Mouse (Mus musculus): ENCODE data around the gene Spice1. TPM values are rescaled to one million over a fixed set of nuclear protein-coding genes. Genes with fewer than 3 reads are reported as not detected.

The Spice1 gene
- total and polyA plus RNA-seq, 2 experiments from 2014 or later: 6.0 to 8.4 TPM

DNA sequence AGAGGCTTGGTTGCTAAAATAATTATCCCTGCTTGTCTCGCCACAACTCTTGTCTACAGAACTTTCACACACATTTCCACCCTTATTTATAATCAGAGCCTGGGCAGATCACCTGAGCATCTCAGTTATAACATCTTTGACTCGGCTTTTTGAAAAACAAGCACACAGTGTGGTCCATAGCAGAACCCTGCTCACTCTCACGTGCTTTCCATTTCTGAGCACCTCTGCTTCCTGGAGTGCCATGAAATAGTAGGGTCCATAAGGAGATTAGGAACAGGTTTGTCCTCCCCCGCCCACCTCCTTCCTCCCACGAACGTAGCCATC is 15.3 kb upstream of the Spice1 start:
- Histone ChIP-seq H3K4me3 (ENCODE audit: low read depth, low read length) (peak overlapping the region; percentile 54), H3K4me2 (ENCODE audit: low read depth, low read length) (peak overlapping the region; percentile 99), H3K9ac (replicated peaks; ENCODE audit: low read depth, low read length) (peak overlapping the region; percentile 49; the same call in 1 of the 2 replicates), H3K9me3 (replicated peaks; ENCODE audit: control insufficient read depth, low read length) (no peaks in the 10 kb centered on the region), H3K4me1 (ENCODE audit: control insufficient read depth, insufficient read depth) (no peaks in the 10 kb centered on the region), H3K27ac (ENCODE audit: low read depth) (no peak overlapping the region), H3K36me3 (replicated peaks; ENCODE audit: control insufficient read depth, insufficient read depth, low read length) (no peaks in the 10 kb centered on the region), H3K27me3 (ENCODE audit: control insufficient read depth, insufficient read depth, low read length) (peaks cover 16% of the 10 kb centered on the region; the same call in 1 of the 2 replicates)
- ATAC-seq (ENCODE audit: insufficient read depth, low read depth): no peak
- 23% methylated on average over 6 of the region's 6 CpGs for WGBS
- no peak for DNase-seq (ENCODE audit: low spot score)
- TF ChIP-seq EP300 (IDR thresholded peaks at IDR 0.05; ENCODE audit: low read depth): no peak
- no peak for TF ChIP-seq CTCF (IDR thresholded peaks at IDR 0.05; ENCODE audit: low read depth)

DNA sequence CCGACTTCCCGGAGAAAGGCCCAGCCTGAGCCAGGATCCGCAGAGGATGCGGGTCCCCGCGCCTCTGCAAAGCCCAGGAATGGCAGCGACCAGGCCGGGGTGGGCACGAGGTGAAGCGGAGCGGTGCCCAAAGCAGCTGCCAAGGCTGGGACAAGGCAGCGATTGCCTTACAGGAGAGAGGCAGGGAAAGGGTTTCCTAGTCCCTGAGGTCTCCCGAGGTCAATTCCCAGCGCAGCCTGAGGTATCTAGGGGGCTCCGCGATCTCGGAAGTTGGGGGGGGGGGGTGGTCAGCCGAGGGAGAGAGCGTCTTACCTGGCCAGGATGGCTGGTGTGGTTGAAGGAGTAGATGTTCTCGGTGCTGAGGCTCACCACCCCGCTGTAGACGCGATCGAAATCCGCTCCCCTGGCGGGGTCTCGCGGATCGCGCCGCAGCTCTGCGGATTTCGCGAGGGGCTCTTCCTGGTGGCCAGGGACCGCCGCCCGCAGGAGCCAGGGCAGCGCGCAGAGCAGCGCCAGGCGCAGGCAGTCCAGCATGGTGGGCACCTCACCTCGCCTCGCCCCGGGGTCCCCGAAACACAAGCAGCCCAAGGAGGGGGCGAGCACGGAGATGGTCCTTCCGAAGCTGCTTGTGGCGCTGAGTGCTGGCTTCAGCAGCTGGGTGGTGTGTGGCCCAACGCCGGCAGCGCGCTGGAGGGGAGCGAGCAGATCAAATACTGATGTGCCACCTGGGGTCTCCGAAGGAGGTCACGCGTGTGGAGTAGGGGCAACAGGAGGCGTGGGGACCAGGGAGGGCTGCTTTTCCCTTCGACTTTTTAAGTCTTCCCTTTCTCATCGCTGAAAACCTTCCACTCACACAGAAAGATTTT is 14.7 kb upstream of the Spice1 start:
- H3K27ac ChIP-seq (ENCODE audit: low read depth): no peak overlapping the region
- H3K4me2 ChIP-seq (ENCODE audit: low read depth, low read length): peak overlapping the region; percentile 99
- H3K9ac ChIP-seq (replicated peaks; ENCODE audit: low read depth, low read length): peak overlapping the region; percentile 49; the same call in 1 of the 2 replicates
- no peaks in the 10 kb centered on the region for H3K4me1 ChIP-seq (ENCODE audit: control insufficient read depth, insufficient read depth)
- TF ChIP-seq EP300 (IDR thresholded peaks at IDR 0.05; ENCODE audit: low read depth) (no peak), CTCF (IDR thresholded peaks at IDR 0.05; ENCODE audit: low read depth) (no peak)
- no peak; the same call in 1 of the 2 replicates for ATAC-seq (ENCODE audit: insufficient read depth, low read depth)
- H3K9me3 ChIP-seq (replicated peaks; ENCODE audit: control insufficient read depth, low read length): no peaks in the 10 kb centered on the region
- H3K36me3 ChIP-seq (replicated peaks; ENCODE audit: control insufficient read depth, insufficient read depth, low read length): no peaks in the 10 kb centered on the region
- DNase-seq (ENCODE audit: low spot score): no peak
- peak overlapping the region; percentile 54 for H3K4me3 ChIP-seq (ENCODE audit: low read depth, low read length)
- WGBS: 2% methylated on average over 55 of the region's 60 CpGs
- peaks cover 16% of the 10 kb centered on the region; the same call in 1 of the 2 replicates for H3K27me3 ChIP-seq (ENCODE audit: control insufficient read depth, insufficient read depth, low read length)

- peak within 1 kb of the TSS; percentile 54 for H3K4me3 ChIP-seq (ENCODE audit: low read depth, low read length)
- peak within 1 kb of the TSS; percentile 49; the same call in 1 of the 2 replicates for H3K9ac ChIP-seq (replicated peaks; ENCODE audit: low read depth, low read length)
- peak within 1 kb of the TSS; percentile 99 for H3K4me2 ChIP-seq (ENCODE audit: low read depth, low read length)
- no peak for DNase-seq (ENCODE audit: low spot score)
- no peaks in the 10 kb centered on the region for H3K4me1 ChIP-seq (ENCODE audit: control insufficient read depth, insufficient read depth)
- H3K27me3 ChIP-seq (ENCODE audit: control insufficient read depth, insufficient read depth, low read length): peaks cover 16% of the 10 kb centered on the region; the same call in 1 of the 2 replicates
- TF ChIP-seq CTCF (IDR thresholded peaks at IDR 0.05; ENCODE audit: low read depth): no peak
- TF ChIP-seq EP300 (IDR thresholded peaks at IDR 0.05; ENCODE audit: low read depth): no peak
- WGBS: 6% methylated on average over 15 of the region's 15 CpGs
- H3K36me3 ChIP-seq (replicated peaks; ENCODE audit: control insufficient read depth, insufficient read depth, low read length): no peaks in the 10 kb centered on the region
- no peaks in the 10 kb centered on the region for H3K9me3 ChIP-seq (replicated peaks; ENCODE audit: control insufficient read depth, low read length)
- ATAC-seq (ENCODE audit: insufficient read depth, low read depth): no peak
- H3K27ac ChIP-seq (ENCODE audit: low read depth): no peak within 1 kb of the TSS
These were observed 14.0 kb upstream of the Spice1 start, which contains the start of gene Sidt1 for GRCm38 (mm10) chr16:44332861-44333284. TSS of gene Sidt1 (minus strand) at chr16:44333196.

GRCm38 (mm10) chr16:44337541-44337940 is 9.4 kb upstream of the Spice1 start:
- TF ChIP-seq CTCF (IDR thresholded peaks at IDR 0.05; ENCODE audit: low read depth): no peak
- Histone ChIP-seq H3K27ac (ENCODE audit: low read depth) (no peak overlapping the region), H3K4me2 (ENCODE audit: low read depth, low read length) (no peak overlapping the region), H3K36me3 (replicated peaks; ENCODE audit: control insufficient read depth, insufficient read depth, low read length) (no peaks in the 10 kb centered on the region), H3K9ac (replicated peaks; ENCODE audit: low read depth, low read length) (no peak overlapping the region), H3K27me3 (ENCODE audit: control insufficient read depth, insufficient read depth, low read length) (0 out of 2 replicates have a peak, but pooled peaks cover 5% of the 10 kb centered on the region), H3K4me1 (ENCODE audit: control insufficient read depth, insufficient read depth) (no peaks in the 10 kb centered on the region), H3K9me3 (replicated peaks; ENCODE audit: control insufficient read depth, low read length) (peaks cover 7% of the 10 kb centered on the region; the same call in 1 of the 2 replicates), H3K4me3 (ENCODE audit: low read depth, low read length) (no peak overlapping the region)
- DNase-seq (ENCODE audit: low spot score) (no peak), ATAC-seq (ENCODE audit: insufficient read depth, low read depth) (no peak)

GRCm38 (mm10) chr16:44349801-44350397 is 3.0 kb downstream of the Spice1 start:
- no peak overlapping the region for H3K4me3 ChIP-seq (ENCODE audit: low read depth, low read length)
- peaks cover 20% of the 10 kb centered on the region; the same call in 1 of the 2 replicates for H3K4me1 ChIP-seq (ENCODE audit: control insufficient read depth, insufficient read depth)
- H3K9ac ChIP-seq (replicated peaks; ENCODE audit: low read depth, low read length): no peak overlapping the region
- no peak for ATAC-seq (ENCODE audit: insufficient read depth, low read depth)
- H3K4me2 ChIP-seq (ENCODE audit: low read depth, low read length): no peak overlapping the region
- H3K27me3 ChIP-seq (ENCODE audit: control insufficient read depth, insufficient read depth, low read length): no peaks in the 10 kb centered on the region
- H3K9me3 ChIP-seq (replicated peaks; ENCODE audit: control insufficient read depth, low read length): no peaks in the 10 kb centered on the region
- H3K27ac ChIP-seq (ENCODE audit: low read depth): no peak overlapping the region
- DNase-seq (ENCODE audit: low spot score): no peak
- H3K36me3 ChIP-seq (replicated peaks; ENCODE audit: control insufficient read depth, insufficient read depth, low read length): no peaks in the 10 kb centered on the region
- TF ChIP-seq CTCF (IDR thresholded peaks at IDR 0.05; ENCODE audit: low read depth) (no peak), EP300 (IDR thresholded peaks at IDR 0.05; ENCODE audit: low read depth) (no peak)
- WGBS: 71% methylated on average over 4 of the region's 4 CpGs

Measured in heart, postnatal 0 days (tissue).